Mouse (Mus musculus) liver, embryonic 12.5 days (tissue): ENCODE results near the gene Pdgfra. TPM values are rescaled to one million over a fixed set of nuclear protein-coding genes. Genes with fewer than 3 reads are reported as not detected.

Experiments used
- ATAC-seq: fragments of 200-750 bp; cut with Nextera tagmentation; 2 replicates; pipeline ENCODE4 v1.8.0; 2017; ENCODE audit warnings: moderate number of reproducible peaks, mild to moderate bottlenecking, moderate library complexity
- H3K27ac ChIP-seq: fragments of 300-500 bp; sonication (generic); 2 replicates; pipeline ENCODE4 v1.5.1; 2016; ENCODE audit warnings: mild to moderate bottlenecking
- H3K27me3 ChIP-seq: fragments of 300-500 bp; sonication (generic); replicated peaks from 2 replicates; pipeline ENCODE4 v1.6.1; 2016; ENCODE audit warnings: mild to moderate bottlenecking, moderate library complexity
- H3K36me3 ChIP-seq: fragments of 300-500 bp; sonication (generic); 2 replicates; pipeline ENCODE4 v1.6.1; 2016; ENCODE audit warnings: mild to moderate bottlenecking, moderate library complexity
- H3K4me1 ChIP-seq: fragments of 300-500 bp; sonication (generic); 2 replicates; pipeline ENCODE4 v1.6.1; 2016
- H3K4me2 ChIP-seq: fragments of 300-500 bp; sonication (generic); 2 replicates; pipeline ENCODE4 v1.6.1; 2016; ENCODE audit warnings: mild to moderate bottlenecking, moderate library complexity
- H3K4me3 ChIP-seq: fragments of 300-500 bp; sonication (generic); 2 replicates; pipeline ENCODE4 v1.5.1; 2016; ENCODE audit warnings: mild to moderate bottlenecking, moderate library complexity
- H3K9ac ChIP-seq: fragments of 300-500 bp; sonication (generic); 2 replicates; pipeline ENCODE4 v1.6.1; 2016; ENCODE audit warnings: mild to moderate bottlenecking, moderate library complexity
- H3K9me3 ChIP-seq: fragments of 300-500 bp; sonication (generic); replicated peaks from 2 replicates; pipeline ENCODE4 v1.6.1; 2016; ENCODE audit warnings: mild to moderate bottlenecking, moderate library complexity
- WGBS: fragments of 180-500 bp; shearing (Covaris S2); methylation state at CpG from one replicate; pipeline ENCODE4 v1.1.7; 2016; ENCODE audit not compliant: insufficient replicate concordance; 5-methylcytosine and 5-hydroxymethylcytosine counted together
- polyA plus RNA-seq: library from polyadenylated mRNA; unstranded; fragments of >200 nt; fragmentation: Nextera tagmentation; extraction: Ambion mirVana; gene quantifications from 2 replicates; pipeline ENCODE4 v1.2.1, GENCODE M21; 2016

Pdgfra gene
- 7.9 and 10.4 TPM in 2 replicates for polyA plus RNA-seq

- H3K27ac ChIP-seq, result peak within 1 kb of the TSS; percentile 65; the same call in 1 of the 2 replicates
These were observed at the start of gene Pdgfra for GRCm38 (mm10) chr5:75152021-75152425. Gene Pdgfra (plus strand): TSS chr5:75152292.

GRCm38 (mm10) chr5:75106511-75106910 lies 45.6 kb upstream of the Pdgfra start:
- no peaks in the 10 kb centered on the region for H3K9me3 ChIP-seq
- no peak overlapping the region for H3K4me2 ChIP-seq
- H3K4me3 ChIP-seq, result no peak overlapping the region
- 0 out of 2 replicates have a peak, but pooled peaks cover 9% of the 10 kb centered on the region for H3K27me3 ChIP-seq
- WGBS, result 58% methylated on average over 3 of the region's 3 CpGs
- no peak overlapping the region for H3K27ac ChIP-seq
- H3K9ac ChIP-seq, result no peak overlapping the region
- no peaks in the 10 kb centered on the region for H3K36me3 ChIP-seq
- no peaks in the 10 kb centered on the region for H3K4me1 ChIP-seq
- ATAC-seq, result no peak

More at GRCm38 (mm10) chr5:75152021-75152425, at the start of gene Pdgfra:
- H3K4me3 ChIP-seq, result peak within 1 kb of the TSS; percentile 43
- peaks cover 100% of the 10 kb centered on the region for H3K27me3 ChIP-seq
- H3K9ac ChIP-seq, result peak within 1 kb of the TSS; percentile 58
- no peak for ATAC-seq
- peak within 1 kb of the TSS; percentile 67 for H3K4me2 ChIP-seq
- 2% methylated on average over 10 of the region's 10 CpGs for WGBS
- 0 out of 2 replicates have a peak, but pooled peaks cover 21% of the 10 kb centered on the region for H3K4me1 ChIP-seq
- H3K36me3 ChIP-seq, result no peaks in the 10 kb centered on the region
- no peaks in the 10 kb centered on the region for H3K9me3 ChIP-seq

- Histone ChIP-seq H3K27me3 (0 out of 2 replicates have a peak, but pooled peaks cover 5% of the 10 kb centered on the region), H3K4me3 (no peak overlapping the region), H3K36me3 (no peaks in the 10 kb centered on the region), H3K4me1 (no peaks in the 10 kb centered on the region), H3K9ac (no peak overlapping the region), H3K27ac (no peak overlapping the region), H3K9me3 (no peaks in the 10 kb centered on the region), H3K4me2 (no peak overlapping the region)
- ATAC-seq, result no peak
- 38% methylated on average over 5 of the region's 5 CpGs for WGBS
These were observed 42.7 kb upstream of the Pdgfra start for GRCm38 (mm10) chr5:75109368-75109767.

GRCm38 (mm10) chr5:75111781-75112180 lies 40.3 kb upstream of the Pdgfra start:
- WGBS, result 55% methylated on average over 5 of the region's 5 CpGs

GRCm38 (mm10) chr5:75118840-75119239 lies 33.3 kb upstream of the Pdgfra start:
- H3K27ac ChIP-seq, result no peak overlapping the region
- 55% methylated on average over 7 of the region's 7 CpGs for WGBS
- ATAC-seq, result no peak
- H3K9me3 ChIP-seq, result no peaks in the 10 kb centered on the region
- H3K4me1 ChIP-seq, result no peaks in the 10 kb centered on the region
- H3K4me2 ChIP-seq, result no peak overlapping the region
- no peak overlapping the region for H3K4me3 ChIP-seq
- no peak overlapping the region for H3K9ac ChIP-seq
- H3K27me3 ChIP-seq, result peaks cover 8% of the 10 kb centered on the region; the same call in 1 of the 2 replicates
- no peaks in the 10 kb centered on the region for H3K36me3 ChIP-seq

More at GRCm38 (mm10) chr5:75111781-75112180, 40.3 kb upstream of the Pdgfra start:
- no peak for ATAC-seq
- no peak overlapping the region for H3K4me3 ChIP-seq
- 0 out of 2 replicates have a peak, but pooled peaks cover 13% of the 10 kb centered on the region for H3K27me3 ChIP-seq
- no peak overlapping the region for H3K4me2 ChIP-seq
- no peaks in the 10 kb centered on the region for H3K9me3 ChIP-seq
- no peaks in the 10 kb centered on the region for H3K36me3 ChIP-seq
- no peak overlapping the region for H3K27ac ChIP-seq
- H3K4me1 ChIP-seq, result no peaks in the 10 kb centered on the region
- H3K9ac ChIP-seq, result no peak overlapping the region

- Histone ChIP-seq H3K4me3 (no peak overlapping the region), H3K27me3 (no peaks in the 10 kb centered on the region; the same call in 1 of the 2 replicates), H3K4me2 (no peak overlapping the region), H3K4me1 (no peaks in the 10 kb centered on the region), H3K27ac (no peak overlapping the region), H3K9me3 (no peaks in the 10 kb centered on the region), H3K9ac (no peak overlapping the region), H3K36me3 (no peaks in the 10 kb centered on the region)
- no peak for ATAC-seq
- 47% methylated on average over 5 of the region's 5 CpGs for WGBS
These were observed 30.4 kb upstream of the Pdgfra start for GRCm38 (mm10) chr5:75121646-75122045.

GRCm38 (mm10) chr5:75134681-75135080 lies 17.4 kb upstream of the Pdgfra start:
- H3K36me3 ChIP-seq, result no peaks in the 10 kb centered on the region
- WGBS, result 71% methylated on average over 7 of the region's 7 CpGs
- no peaks in the 10 kb centered on the region for H3K4me1 ChIP-seq
- no peak for ATAC-seq
- no peak overlapping the region for H3K27ac ChIP-seq
- H3K9ac ChIP-seq, result no peak overlapping the region
- no peak overlapping the region for H3K4me3 ChIP-seq
- H3K9me3 ChIP-seq, result no peaks in the 10 kb centered on the region
- H3K4me2 ChIP-seq, result no peak overlapping the region
- peaks cover 4% of the 10 kb centered on the region; the same call in 1 of the 2 replicates for H3K27me3 ChIP-seq

GRCm38 (mm10) chr5:75143092-75143491 lies 9.0 kb upstream of the Pdgfra start:
- Histone ChIP-seq H3K4me3 (peak overlapping the region; percentile 33; the same call in 1 of the 2 replicates), H3K9me3 (no peaks in the 10 kb centered on the region), H3K36me3 (no peaks in the 10 kb centered on the region), H3K27me3 (peaks cover 59% of the 10 kb centered on the region), H3K9ac (no peak overlapping the region), H3K27ac (no peak overlapping the region), H3K4me2 (peak overlapping the region; percentile 56), H3K4me1 (no peaks in the 10 kb centered on the region)
- ATAC-seq, result no peak
- WGBS, result 5% methylated on average over 14 of the region's 14 CpGs

GRCm38 (mm10) chr5:75143767-75144166 lies 8.3 kb upstream of the Pdgfra start:
- Histone ChIP-seq H3K27me3 (peaks cover 66% of the 10 kb centered on the region), H3K9me3 (no peaks in the 10 kb centered on the region), H3K9ac (no peak overlapping the region), H3K4me1 (no peaks in the 10 kb centered on the region), H3K27ac (no peak overlapping the region), H3K4me3 (no peak overlapping the region), H3K36me3 (no peaks in the 10 kb centered on the region), H3K4me2 (no peak overlapping the region)
- no peak for ATAC-seq
- 20% methylated on average over 7 of the region's 7 CpGs for WGBS

- no peak overlapping the region for H3K4me3 ChIP-seq
- WGBS, result 61% methylated on average over 2 of the region's 2 CpGs
- ATAC-seq, result no peak
- H3K4me1 ChIP-seq, result 0 out of 2 replicates have a peak, but pooled peaks cover 3% of the 10 kb centered on the region
- peaks cover 75% of the 10 kb centered on the region for H3K27me3 ChIP-seq
- H3K9me3 ChIP-seq, result no peaks in the 10 kb centered on the region
- H3K27ac ChIP-seq, result no peak overlapping the region
- H3K4me2 ChIP-seq, result no peak overlapping the region
- no peaks in the 10 kb centered on the region for H3K36me3 ChIP-seq
- no peak overlapping the region for H3K9ac ChIP-seq
These were observed 6.8 kb upstream of the Pdgfra start for GRCm38 (mm10) chr5:75145341-75145740.

GRCm38 (mm10) chr5:75146469-75146868 lies 5.6 kb upstream of the Pdgfra start:
- H3K4me1 ChIP-seq, result 0 out of 2 replicates have a peak, but pooled peaks cover 8% of the 10 kb centered on the region
- no peak for ATAC-seq

GRCm38 (mm10) chr5:75148343-75149127 lies 3.6 kb upstream of the Pdgfra start:
- Histone ChIP-seq H3K9me3 (no peaks in the 10 kb centered on the region), H3K4me3 (no peak overlapping the region), H3K27ac (no peak overlapping the region), H3K9ac (no peak overlapping the region), H3K4me2 (peak overlapping the region; percentile 1; the same call in 1 of the 2 replicates), H3K27me3 (peaks cover 98% of the 10 kb centered on the region), H3K36me3 (no peaks in the 10 kb centered on the region), H3K4me1 (0 out of 2 replicates have a peak, but pooled peaks cover 8% of the 10 kb centered on the region)
- no peak for ATAC-seq
- WGBS, result 4% methylated on average over 30 of the region's 30 CpGs

More at GRCm38 (mm10) chr5:75146469-75146868, 5.6 kb upstream of the Pdgfra start:
- Histone ChIP-seq H3K27me3 (peaks cover 87% of the 10 kb centered on the region), H3K9ac (no peak overlapping the region), H3K4me3 (no peak overlapping the region), H3K4me2 (no peak overlapping the region), H3K36me3 (no peaks in the 10 kb centered on the region), H3K27ac (no peak overlapping the region), H3K9me3 (no peaks in the 10 kb centered on the region)
- 35% methylated on average over 1 of the region's 1 CpGs for WGBS
